Mouse (Mus musculus): ENCODE results near the gene Fam19a4. TPM values are rescaled to one million over a fixed set of nuclear protein-coding genes. Genes with fewer than 3 reads are reported as not detected.

The Fam19a4 gene
- not detected for total RNA-seq (2023)

GRCm38 (mm10) chr6:97060074-97060681 lies at the start of gene Fam19a4:
Gene Fam19a4, minus strand, starts transcription at chr6:97060413.

Other genes starting within 250 kb of the Fam19a4 start
- 9.7 TPM for gene Eogt, start 88.8 kb upstream of the Fam19a4 start, total RNA-seq (2023)
- gene Tmf1, start 118.7 kb upstream of the Fam19a4 start, total RNA-seq (2023): 51.3 TPM
- gene Uba3, start 145.2 kb upstream of the Fam19a4 start, total RNA-seq (2023): 44.1 TPM
- 182 TPM for gene Arl6ip5, start 150.3 kb upstream of the Fam19a4 start, total RNA-seq (2023)
- gene Lmod3, start 192.3 kb upstream of the Fam19a4 start, total RNA-seq (2023): not detected

Measured in CD8-positive naive resting alpha-beta T cell, adult 57 days (primary cell).